Mouse (Mus musculus) adipose tissue, adult 10 weeks (tissue): ENCODE results near the gene Btg1. TPM values are rescaled to one million over a fixed set of nuclear protein-coding genes. Genes with fewer than 3 reads are reported as not detected.

Experiments
- polyA plus RNA-seq: library from polyadenylated mRNA; stranded (reverse); fragments of 350-450 nt; fragmentation: Illumina TruSeq; extraction: RNeasy Lipid Tissue Mini Kit (QIAGEN cat#74804); gene quantifications from one replicate; pipeline ENCODE4 v1.2.3, GENCODE M21; 2014; ENCODE audit warnings: low read depth, low replicate concordance

Gene Btg1
- polyA plus RNA-seq = 85.9 TPM

DNA sequence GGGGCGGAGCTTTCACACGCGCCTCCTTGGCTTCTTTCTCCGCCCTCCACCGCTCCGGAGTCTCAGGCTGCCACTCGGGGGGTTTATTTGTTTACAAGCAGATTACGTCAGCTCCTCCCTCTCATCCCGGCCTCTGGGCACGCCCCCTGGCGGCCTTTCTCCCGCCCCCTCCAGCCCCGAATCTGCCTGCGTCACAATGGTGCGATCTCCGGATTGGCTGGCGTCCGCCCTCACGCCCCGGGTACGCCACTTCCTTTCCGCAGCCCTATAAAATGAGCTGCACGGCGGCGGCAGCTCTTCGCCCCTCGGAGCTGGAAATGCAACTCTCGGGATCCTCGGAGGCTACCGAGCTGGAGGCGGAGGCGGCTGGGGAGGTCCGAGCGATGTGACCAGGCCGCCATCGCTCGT is at the start of gene Btg1:
TSS of gene Btg1 (plus strand) at position 298 of the 408 bp plus-strand sequence.

